Comparison of ENCODE assay signal across 22 mouse cellular contexts in genomic region chr11:118892876-118893275, GRCm38 (mm10). TPM values are rescaled to one million over a fixed set of nuclear protein-coding genes. Genes with fewer than 3 reads are reported as not detected.
"Had no signal": no experiment of that assay in that cellular context is flagged by ENCODE, and none has a peak within 500 bp of the region (broad histone marks: within the 10 kb centered on the region; RNA-seq: fewer than 3 reads in every experiment).

No protein-coding gene starts in this region.

- H3K27ac ChIP-seq: kidney, postnatal 0 days; liver, embryonic 13.5 days; midbrain, embryonic 13.5 days; neural tube, embryonic 13.5 days; stomach, embryonic 15.5 days had no signal

- DNase-seq: kidney, adult 2 months; kidney, postnatal 25 days; layer of hippocampus, adult 9-11 months; left cerebral cortex, postnatal 4 days; liver, embryonic 13.5 days; lung, adult 2 months; lung, postnatal 14 days; lung, postnatal 4 days; retina, postnatal 1 day; right cerebral cortex, postnatal 25 days; spleen, adult 18-20 months; thymus, postnatal 25 days had no signal

- H3K4me1 ChIP-seq: liver, embryonic 13.5 days; stomach, embryonic 15.5 days had no signal

- H3K4me3 ChIP-seq: layer of hippocampus, adult 2 months; liver, embryonic 13.5 days; midbrain, embryonic 13.5 days; myocyte; neural tube, embryonic 13.5 days; stomach, embryonic 15.5 days had no signal

- H3K27me3 ChIP-seq: liver, embryonic 13.5 days; midbrain, embryonic 13.5 days; neural tube, embryonic 13.5 days; stomach, embryonic 15.5 days had no signal

RNA-seq across cellular contexts. Expression of gene Rbfox3, which starts 18.5 kb away (rescaled TPM):
- total RNA-seq: megakaryocyte progenitor cell, adult 5-6 weeks; megakaryocyte-erythroid progenitor cell, adult 5-6 weeks; monocyte, adult 5-6 weeks; neutrophil, adult 5-6 weeks had no signal
- polyA plus RNA-seq: myocyte had no signal
